Mouse (Mus musculus) spleen, adult 18-20 months (tissue): ENCODE data around the gene Dyrk3.
A peak's percentile ranks its signal among the peaks of the same experiment; 100 is the strongest.

Source experiments
- DNase-seq, 2 experiments: peaks; one replicate each; pipeline ENCODE4 v3.0.0; 2022; ENCODE audit warnings: mixed read lengths in 2 of 2

Gene Dyrk3

GRCm38 (mm10) chr1:131110525-131111106, 27.5 kb downstream of the Dyrk3 start:
- peak in 1 of 2 experiments; percentile 44 for DNase-seq

GRCm38 (mm10) chr1:131107575-131108308, 30.4 kb downstream of the Dyrk3 start:
- DNase-seq, result no peak

- peak; percentile 35 to 36 for DNase-seq
These were observed 34.2 kb downstream of the Dyrk3 start for GRCm38 (mm10) chr1:131103776-131104424.

GRCm38 (mm10) chr1:131100808-131101207, 37.3 kb downstream of the Dyrk3 start:
- no peak for DNase-seq

GRCm38 (mm10) chr1:131097700-131098094, 40.4 kb downstream of the Dyrk3 start, which contains the start of gene Mapkapk2:
TSS of gene Mapkapk2 (minus strand) at chr1:131097826.
- peak; percentile 87 to 92 for DNase-seq

GRCm38 (mm10) chr1:131096803-131097699, 41.1 kb downstream of the Dyrk3 start:
- DNase-seq, result peak; percentile 39 to 57

GRCm38 (mm10) chr1:131096132-131096695, 41.9 kb downstream of the Dyrk3 start:
- no peak for DNase-seq

GRCm38 (mm10) chr1:131095574-131095973, 42.6 kb downstream of the Dyrk3 start:
- no peak for DNase-seq

- DNase-seq, result no peak
These were observed 44.3 kb downstream of the Dyrk3 start for GRCm38 (mm10) chr1:131093889-131094288.

GRCm38 (mm10) chr1:131092846-131093245, 45.3 kb downstream of the Dyrk3 start:
- no peak for DNase-seq

GRCm38 (mm10) chr1:131092173-131092572, 46.0 kb downstream of the Dyrk3 start:
- no peak for DNase-seq

- no peak for DNase-seq
These were observed 46.7 kb downstream of the Dyrk3 start for GRCm38 (mm10) chr1:131091481-131091880.

- DNase-seq, result no peak
These were observed 47.3 kb downstream of the Dyrk3 start for GRCm38 (mm10) chr1:131090877-131091276.

GRCm38 (mm10) chr1:131090261-131090660, 47.9 kb downstream of the Dyrk3 start:
- no peak for DNase-seq

GRCm38 (mm10) chr1:131089525-131090127, 48.5 kb downstream of the Dyrk3 start:
- no peak for DNase-seq

- no peak for DNase-seq
These were observed 49.6 kb downstream of the Dyrk3 start for GRCm38 (mm10) chr1:131088547-131088946.

GRCm38 (mm10) chr1:131086907-131087306, 51.2 kb downstream of the Dyrk3 start:
- DNase-seq, result no peak

GRCm38 (mm10) chr1:131085957-131086739, 52.0 kb downstream of the Dyrk3 start:
- DNase-seq, result no peak

GRCm38 (mm10) chr1:131085272-131085671, 52.9 kb downstream of the Dyrk3 start:
- DNase-seq, result no peak

- no peak for DNase-seq
These were observed 53.9 kb downstream of the Dyrk3 start for GRCm38 (mm10) chr1:131084289-131084688.

GRCm38 (mm10) chr1:131083609-131084008, 54.5 kb downstream of the Dyrk3 start:
- DNase-seq, result no peak
